Mouse (Mus musculus) spleen, adult 10 weeks (tissue): ENCODE data around the gene 1810010D01Rik. TPM values are rescaled to one million over a fixed set of nuclear protein-coding genes. Genes with fewer than 3 reads are reported as not detected.

Experiments
- polyA plus RNA-seq: library from polyadenylated mRNA; stranded (reverse); fragments of 350-450 nt; fragmentation: Illumina TruSeq; extraction: RNeasy Lipid Tissue Mini Kit (QIAGEN cat#74804); gene quantifications from one replicate; pipeline ENCODE4 v1.2.3, GENCODE M21; 2015; ENCODE audit warnings: low replicate concordance; ENCODE audit not compliant: insufficient read depth

The 1810010D01Rik gene
- not detected for polyA plus RNA-seq

GRCm38 (mm10) chr7:145208006-145208405, at the start of gene 1810010D01Rik:
1810010D01Rik (minus strand) TSS chr7:145208119.

Other genes starting within 250 kb of the 1810010D01Rik start
- 24.5 TPM for gene Tpcn2, start 75.9 kb upstream of the 1810010D01Rik start, polyA plus RNA-seq
- gene Mrgprf, start 92.7 kb upstream of the 1810010D01Rik start, polyA plus RNA-seq: 0.22 TPM
- not detected for gene Mrgprd, start 106.7 kb upstream of the 1810010D01Rik start, polyA plus RNA-seq